Mouse (Mus musculus) layer of hippocampus, postnatal 36 days (tissue): ENCODE measurements around the gene Kmt5b. TPM values are rescaled to one million over a fixed set of nuclear protein-coding genes. Genes with fewer than 3 reads are reported as not detected.

Experiments
- DNase-seq, 2 experiments: peaks; one replicate each; pipeline ENCODE4 v3.0.0; 2022
- total RNA-seq, 2 experiments: library from RNA; stranded (reverse); gene quantifications; 2 replicates each; pipeline ENCODE4 v1.2.3; 2021

Kmt5b gene
- 10 to 100 TPM; 56.6 to 60.1 TPM for total RNA-seq

DNA sequence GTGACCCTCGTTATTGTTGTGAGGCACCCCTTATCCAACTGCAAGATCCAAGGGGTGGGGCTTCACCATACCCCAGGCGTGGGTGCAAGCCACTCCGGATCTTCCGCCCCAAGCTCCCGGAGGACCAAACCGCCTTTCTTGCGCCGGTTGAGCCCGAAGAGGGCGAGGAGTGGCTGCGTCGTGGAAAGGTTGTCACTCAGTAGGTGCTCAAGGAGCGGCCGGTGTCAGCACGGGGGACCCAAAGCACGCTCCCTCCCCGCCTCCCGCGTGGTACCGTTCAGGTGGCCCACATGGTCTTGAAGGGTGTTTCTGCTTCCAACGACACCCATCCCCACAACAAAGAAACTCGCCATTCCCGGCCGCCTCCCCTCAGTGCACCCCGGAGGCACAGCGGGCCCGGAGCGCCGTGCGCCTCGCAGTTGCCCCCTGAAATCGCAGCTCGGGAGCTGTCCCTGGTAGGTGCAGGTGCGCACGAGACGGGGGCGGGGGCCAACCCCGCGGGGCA, at the start of gene Kmt5b:
TSS of gene Kmt5b (plus strand) at position 146 of the 505 bp plus-strand sequence.
- peak; percentile 67 to 69 for DNase-seq

DNA sequence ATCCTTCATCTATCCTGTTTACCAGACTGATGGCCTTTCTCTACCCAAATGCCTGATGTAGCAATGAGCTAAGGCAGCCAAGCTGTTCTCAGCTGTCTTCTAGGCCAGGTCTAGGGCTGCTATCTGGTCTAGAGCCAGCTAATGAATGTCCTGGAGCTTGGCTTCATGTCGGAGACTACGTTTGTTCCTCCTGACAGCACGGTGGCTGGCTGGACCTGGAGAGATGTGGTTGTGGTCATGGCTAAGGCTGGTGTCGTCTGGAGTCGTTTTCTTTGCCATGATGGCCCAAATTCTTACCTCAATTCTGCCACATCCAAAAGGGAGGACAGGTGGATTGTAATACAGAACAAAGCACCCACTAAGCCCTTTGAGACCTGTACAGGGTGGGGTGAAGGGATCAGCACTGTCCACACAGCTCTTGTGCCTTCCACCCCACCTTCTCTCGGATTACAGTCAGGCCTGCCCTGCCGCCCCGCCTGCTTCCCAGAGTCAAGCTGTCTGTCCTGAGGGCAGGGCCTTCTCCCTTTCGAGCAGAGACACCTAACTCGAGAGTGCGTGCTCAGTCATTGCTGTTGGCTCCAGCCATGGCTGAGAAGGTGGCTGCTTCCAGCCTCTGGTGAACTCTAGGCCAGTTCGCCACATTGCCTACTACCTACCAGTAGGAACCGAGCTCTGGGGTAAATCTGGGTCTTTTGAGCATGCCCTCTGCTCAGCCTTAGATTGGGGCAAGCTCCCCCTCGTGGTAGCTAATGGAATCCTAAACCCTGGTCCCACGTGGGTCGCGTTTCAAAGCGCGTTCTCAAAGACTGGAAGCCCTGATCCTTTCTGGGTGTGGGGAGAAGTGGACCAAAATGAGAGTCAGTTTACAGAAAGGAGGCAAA, 48.5 kb upstream of the Kmt5b start:
- DNase-seq: peak; percentile 62 to 70

DNA sequence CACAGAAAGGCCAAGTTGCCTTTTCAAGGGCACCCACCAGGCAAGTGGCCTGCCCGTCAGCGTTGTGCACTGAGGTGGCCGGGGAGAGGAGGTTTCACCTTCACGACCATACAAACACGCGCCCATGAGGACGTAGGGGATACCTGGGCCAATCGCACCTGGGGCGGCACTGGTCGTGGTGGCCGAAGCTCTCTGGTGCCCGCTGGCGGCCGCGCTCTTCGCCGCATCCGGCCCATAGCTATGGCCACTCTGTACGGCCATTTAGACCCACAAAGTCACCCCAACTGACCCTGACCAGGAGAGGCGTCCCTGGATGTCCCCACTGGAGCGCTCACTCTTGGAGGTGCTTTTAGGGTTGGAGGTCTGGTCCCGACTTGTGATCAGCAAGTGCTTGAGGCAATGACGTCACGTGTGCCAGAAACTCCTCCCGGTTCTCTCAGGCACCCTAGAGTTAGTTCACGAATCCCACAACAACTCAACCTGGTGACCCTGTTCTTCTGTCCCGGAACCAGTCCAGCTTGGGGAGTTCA, 47.8 kb upstream of the Kmt5b start:
- peak; percentile 56 to 62 for DNase-seq

DNA sequence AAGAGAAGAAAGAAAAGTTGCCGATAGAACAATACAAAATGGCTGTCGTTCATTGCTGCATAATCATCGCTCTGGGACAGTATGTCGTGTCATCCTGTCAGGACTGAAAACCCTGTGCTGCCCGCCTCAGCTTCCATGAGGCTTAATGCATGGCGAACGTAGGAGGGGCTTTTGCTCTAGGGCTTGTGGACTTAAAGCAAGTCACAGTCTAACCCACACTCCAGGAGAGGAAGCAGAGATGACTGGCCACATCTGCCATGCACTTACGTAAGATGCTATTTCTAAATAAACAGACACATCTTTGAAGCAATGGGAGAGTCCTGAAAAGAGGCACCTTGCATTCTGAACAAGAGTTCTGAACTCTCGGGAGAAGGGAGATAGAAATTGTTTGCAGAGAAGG, 44.1 kb upstream of the Kmt5b start:
- DNase-seq: no peak

DNA sequence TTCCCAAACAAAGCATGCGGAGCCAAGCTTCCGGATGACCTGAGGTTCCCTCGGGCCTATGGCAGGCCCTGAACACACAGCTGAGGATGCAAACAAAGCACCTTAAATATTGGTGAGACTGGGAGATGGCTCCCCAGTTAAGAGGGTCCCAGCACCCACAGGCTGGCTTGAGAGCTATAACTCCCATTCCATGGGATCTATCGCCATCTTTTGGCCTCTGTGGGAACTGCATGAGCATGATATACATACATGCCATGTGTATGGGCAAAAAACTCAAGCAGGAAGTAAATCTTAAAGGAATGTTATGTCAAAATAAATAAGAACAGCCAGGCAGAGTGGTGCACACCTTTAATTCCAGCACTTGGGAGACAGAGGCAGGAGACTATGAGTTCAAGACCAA, 43.3 kb upstream of the Kmt5b start:
- no peak for DNase-seq

DNA sequence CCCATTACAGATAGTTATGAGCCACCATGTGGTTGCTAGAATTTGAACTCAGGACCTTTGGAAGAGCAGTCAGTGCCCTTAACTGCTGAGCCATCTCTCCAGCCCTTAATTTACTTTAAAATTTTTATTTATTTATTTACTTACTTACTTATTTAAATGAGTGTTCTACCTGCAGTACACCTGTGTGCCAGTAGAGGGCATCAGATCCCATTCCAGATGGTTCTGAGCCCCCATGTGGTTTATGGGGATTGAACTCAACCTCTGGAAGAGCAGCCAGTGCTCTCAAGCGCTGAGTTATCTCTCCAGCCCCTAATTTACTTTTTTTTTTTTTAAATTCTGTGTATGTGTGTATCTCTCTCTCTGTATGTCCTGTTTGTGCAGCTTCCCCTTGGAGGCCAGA, 42.4 kb upstream of the Kmt5b start:
- no peak for DNase-seq

DNA sequence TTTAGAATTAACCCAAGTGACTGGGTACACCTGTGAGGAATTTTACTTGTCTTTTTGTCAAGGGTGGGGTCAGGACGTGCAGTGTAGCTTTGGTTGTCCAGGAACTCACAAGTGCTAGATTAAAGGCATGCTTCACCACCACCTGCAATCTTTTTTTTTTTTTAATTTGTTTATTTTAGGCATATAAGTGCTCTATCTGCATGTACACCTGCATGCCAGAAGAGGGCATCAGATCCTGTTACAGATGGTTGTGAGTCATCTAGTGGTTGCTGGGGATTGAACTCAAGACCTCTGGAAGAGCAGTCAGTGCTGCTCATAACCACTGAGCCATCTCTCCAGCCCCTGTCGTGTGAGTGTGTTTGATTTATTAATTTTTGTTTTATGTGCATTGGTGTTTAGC, 38.3 kb upstream of the Kmt5b start:
- no peak for DNase-seq

DNA sequence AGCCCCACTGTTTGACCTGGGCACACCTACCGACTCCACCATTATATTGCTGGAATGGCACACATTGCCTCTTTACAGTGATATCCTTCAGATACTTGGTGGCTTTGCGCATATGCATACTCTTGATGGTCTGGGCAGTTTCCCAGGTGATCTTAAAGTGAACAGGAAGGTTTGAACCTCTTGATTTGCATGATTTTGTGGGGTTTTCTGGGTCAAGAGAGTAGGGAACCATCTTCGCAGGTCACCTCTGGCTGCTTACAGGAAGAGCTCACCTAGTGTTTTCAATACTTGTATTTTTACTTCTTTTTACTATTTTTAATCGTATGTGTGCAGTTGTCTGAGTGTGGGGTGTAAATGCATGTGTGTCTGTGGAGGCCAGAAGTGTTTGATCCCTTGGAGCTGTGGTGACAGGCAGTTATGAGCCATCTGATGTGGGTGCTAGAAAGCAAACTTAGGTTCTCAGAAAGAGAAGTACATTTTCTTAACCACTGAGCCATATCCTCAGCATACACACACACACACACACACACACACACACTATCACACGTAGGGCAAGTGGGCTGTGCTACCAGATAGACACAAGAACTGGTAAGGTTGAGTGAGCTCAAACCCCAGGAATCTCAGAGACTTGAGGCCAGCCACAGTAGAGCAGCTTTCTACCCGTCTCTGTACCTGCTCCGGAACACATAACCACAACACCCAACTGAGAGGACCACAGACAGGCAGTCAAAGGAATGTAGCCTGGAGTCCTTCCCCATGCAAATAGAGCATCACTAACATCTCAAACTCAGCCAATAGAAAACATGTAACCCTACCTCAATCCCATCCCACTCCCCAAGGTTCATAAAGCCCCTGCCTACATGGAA, 36.2 kb upstream of the Kmt5b start:
- no peak for DNase-seq

DNA sequence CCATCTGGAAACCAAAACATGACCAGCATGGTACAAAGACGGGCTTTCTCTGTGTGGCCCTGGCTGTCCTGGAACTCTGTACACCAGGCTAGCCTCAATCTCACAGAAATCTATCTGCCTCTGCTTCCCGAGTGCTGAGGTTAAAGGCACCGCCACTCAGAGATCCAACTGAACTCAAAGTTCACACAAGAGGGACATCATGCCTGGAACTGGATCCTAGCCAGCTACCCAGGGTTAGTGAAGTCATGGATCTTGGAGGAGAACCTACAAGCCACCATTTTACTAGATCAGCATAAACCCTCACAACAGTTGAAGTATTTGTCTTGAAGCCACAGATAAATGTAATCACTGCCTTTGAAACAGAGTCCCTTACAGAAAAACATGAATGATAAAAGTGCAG, 31.2 kb upstream of the Kmt5b start:
- no peak for DNase-seq

DNA sequence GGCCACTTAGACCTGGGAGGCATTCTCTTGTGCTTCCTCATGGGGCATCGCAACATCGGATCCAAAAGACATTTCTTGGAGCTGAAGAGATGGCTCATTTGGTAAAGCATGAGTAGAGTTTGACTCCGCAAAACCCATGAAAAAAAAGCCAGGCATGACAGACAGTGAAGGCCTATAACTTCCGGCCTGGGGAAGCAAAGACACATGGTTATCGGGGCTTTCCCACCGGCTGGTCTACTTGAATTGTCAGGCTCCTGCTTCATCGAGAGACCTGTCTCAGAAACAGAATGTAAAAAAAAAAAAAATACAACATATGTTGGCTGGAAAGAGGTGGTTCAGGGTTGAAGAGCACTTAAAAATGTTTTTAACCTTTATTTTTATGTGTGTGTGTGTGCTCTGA, 27.6 kb upstream of the Kmt5b start:
- DNase-seq: no peak

DNA sequence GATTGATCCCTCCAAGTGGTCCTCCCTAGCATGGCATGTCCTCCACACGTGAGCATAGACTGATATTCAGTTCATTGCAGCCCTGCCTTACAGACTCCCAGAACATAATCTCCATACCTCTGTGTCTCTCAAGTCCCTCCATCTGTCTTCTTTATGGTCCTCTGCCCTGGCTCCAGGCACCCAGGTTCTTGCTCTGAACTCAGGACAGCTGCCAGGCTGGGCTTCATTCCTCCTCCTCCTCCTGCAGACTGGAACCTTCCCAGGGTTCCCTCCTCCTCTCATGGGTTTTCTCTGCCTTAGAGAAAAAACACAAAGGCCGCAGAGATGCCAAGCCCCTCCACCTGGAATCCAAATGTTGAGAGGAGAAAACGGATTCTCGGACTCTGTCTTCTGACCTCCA, 24.5 kb upstream of the Kmt5b start:
- no peak for DNase-seq

DNA sequence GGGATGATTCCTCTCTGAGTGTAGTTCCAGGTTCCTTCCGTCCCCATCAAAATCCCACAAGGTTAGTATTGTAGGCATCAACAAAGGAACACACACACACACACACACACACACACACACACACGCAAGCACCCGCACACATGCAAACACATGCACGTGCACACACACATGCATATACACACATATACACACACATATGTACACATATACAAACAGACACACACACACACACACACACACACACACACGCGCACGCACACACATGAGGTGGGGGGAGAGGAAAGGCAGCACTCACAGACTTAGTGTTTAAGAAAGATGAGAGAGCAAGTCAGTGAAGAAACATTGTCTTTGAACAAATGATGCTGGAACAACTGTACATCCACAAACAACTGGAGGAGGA, 23.9 kb upstream of the Kmt5b start:
- no peak for DNase-seq

DNA sequence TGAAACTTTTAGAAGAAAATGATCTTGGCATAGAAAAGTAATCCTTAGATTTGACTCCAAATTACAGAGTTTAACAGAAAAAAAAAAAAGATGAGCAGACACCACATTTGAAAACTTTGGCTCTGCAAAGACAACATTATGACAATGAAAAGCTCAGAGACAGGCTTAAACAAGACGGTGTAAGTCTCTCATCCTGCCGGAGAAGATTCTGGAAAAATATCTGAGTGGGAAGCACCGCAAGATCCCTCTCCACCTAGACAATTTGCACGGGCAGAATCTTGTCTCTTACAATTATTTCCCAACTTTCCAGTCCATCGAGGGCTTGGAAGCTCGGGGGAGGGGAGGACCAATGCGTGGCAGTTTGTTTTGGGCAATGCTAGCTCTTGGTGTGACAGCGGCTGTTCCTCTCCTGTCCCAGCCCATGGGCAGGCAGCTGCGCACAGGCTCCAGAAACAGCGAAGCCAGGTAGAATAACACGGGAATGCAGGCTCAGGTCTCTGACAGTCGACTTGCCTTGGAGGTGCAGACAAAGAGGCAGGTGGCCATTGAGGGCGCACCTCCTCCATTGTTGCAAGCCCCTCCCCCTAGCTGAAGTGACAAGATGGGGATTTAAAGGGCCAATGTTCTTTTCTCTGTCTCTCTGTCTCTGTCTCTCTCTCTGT, 23.2 kb upstream of the Kmt5b start:
- DNase-seq: peak; percentile 65 to 69

DNA sequence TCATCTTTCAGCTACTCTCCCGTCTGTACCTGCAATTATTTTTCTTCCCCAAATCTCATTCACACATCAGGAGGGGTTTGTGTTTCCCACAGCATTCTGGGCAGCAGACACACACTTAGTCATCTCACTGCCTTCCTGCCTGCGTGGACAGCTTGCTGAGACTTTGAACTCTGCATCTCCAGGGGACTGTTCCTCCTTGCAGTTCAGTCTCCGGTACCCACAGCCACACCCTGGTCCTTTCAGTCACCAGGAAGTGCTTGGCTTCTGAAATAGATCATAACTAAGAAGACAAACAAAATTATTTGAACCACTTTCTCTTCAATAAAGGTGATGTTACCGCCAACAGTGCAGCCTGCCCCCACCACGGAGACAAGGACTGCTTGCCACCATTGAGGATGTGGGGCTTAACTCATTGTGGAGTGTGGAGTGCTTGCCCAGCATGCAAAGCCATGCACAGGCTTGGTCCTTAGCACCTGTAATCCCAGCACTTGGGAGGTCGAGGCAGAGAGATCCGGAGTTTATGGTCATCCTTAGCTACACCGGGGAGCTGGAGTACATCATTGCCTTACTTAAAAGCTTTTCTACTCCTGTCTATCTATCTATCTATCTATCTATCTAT, 14.5 kb upstream of the Kmt5b start:
- no peak for DNase-seq

DNA sequence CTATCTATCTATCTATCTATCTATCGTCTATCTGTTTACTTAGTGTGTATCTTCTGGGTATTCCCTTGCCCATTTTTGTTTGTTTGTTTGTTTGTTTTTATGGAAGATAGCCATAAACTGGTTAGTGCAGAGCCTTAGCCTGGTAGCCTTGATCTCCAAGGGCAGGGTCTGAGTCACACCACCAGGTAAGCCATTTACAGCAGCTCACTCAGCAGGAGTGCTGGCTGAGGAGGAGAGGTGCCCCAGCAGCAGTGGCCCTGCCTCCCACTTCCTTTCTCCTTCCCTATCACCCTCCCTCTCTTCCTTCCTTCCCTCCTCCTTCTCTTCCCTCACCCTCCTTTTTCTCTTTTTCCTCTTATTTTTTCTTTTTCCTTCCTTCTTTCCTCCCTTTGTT, 14.0 kb upstream of the Kmt5b start:
- DNase-seq: no peak

DNA sequence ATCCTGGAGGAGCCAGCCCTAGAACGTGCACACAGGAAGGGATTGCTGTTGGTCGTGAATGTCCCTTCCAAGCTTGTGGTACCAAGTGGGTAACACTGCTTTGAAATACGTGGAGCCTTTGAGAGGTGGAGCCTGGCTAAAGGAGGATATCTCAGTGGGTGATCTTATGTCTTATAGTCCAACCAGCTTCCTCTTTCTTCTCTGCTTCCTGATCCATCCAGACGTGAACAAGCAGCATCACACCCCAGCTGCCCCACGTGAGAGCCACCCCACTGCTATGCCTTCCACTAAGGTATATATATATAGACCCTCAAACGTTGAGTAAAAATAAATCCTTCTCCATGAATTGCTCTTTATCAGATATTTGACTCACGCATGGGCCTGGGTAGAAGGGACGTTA, 13.5 kb upstream of the Kmt5b start:
- no peak for DNase-seq

DNA sequence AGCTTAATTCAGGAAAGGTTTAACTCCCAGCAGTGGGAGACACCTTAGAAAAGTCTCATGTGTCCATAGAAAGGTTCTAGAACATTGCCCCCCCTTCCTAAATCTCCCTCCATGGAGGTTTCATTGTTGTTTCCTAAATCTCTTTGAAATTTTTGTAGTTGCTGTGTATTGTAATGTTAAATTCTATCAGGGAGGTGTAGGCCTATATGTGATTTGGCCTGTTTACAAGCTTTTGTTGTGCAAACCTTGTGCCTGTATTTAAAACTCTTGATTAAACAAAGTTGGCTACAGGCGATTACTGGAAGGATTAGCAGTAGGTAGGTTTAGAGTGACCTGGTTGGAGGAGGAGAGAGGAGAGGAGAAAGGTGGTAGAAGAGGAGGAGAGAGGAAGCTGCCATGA, 9.4 kb upstream of the Kmt5b start:
- DNase-seq: no peak

DNA sequence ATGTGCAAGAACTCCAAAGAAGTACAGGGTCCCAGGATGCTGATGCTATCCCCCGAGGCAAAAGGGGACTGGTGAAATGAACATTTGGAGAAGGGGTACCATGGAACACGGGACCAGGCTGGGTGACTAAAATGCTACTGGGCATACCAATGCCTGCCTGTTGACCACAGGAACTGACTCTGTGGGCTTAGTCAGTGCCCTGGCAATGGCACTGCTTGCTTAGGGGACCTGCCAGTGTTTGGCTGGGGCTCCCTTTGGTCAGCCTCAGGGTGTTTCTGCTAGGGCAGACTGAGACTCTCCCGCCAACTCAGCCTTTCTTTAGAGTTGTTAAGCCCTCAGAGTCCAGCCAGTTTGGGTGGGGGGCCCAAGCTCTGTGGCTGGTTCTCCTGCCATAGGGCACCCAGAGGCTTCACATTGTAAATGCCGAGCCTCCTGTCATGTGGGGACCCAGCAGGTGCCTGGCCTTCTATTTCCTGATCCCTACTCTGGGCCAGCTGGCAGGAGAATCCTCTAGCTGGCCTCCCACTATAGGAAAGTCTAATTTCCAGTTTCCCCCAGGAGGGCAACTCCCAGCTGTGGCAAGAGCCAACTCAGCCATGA, 1.9 kb upstream of the Kmt5b start:
- DNase-seq: no peak

DNA sequence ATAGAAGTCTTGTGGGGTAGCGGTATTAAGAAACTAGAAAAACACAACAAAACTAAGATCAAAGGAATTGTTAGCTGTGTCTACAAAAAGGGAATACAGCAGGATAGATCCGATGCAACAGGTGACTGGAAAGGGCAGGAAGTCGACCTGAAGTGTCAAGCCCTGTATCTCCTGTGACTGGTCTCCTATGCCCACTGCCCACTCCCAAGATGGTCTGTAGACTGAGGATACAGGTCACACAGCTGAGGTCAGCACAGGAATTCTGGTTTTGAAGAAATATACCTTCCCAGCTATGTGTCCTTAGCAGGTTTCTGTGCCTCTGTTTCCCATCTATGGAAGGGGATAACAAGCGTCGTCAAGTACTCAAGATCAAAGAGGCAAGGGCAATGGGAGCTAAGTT, 843 bp upstream of the Kmt5b start:
- no peak for DNase-seq

DNA sequence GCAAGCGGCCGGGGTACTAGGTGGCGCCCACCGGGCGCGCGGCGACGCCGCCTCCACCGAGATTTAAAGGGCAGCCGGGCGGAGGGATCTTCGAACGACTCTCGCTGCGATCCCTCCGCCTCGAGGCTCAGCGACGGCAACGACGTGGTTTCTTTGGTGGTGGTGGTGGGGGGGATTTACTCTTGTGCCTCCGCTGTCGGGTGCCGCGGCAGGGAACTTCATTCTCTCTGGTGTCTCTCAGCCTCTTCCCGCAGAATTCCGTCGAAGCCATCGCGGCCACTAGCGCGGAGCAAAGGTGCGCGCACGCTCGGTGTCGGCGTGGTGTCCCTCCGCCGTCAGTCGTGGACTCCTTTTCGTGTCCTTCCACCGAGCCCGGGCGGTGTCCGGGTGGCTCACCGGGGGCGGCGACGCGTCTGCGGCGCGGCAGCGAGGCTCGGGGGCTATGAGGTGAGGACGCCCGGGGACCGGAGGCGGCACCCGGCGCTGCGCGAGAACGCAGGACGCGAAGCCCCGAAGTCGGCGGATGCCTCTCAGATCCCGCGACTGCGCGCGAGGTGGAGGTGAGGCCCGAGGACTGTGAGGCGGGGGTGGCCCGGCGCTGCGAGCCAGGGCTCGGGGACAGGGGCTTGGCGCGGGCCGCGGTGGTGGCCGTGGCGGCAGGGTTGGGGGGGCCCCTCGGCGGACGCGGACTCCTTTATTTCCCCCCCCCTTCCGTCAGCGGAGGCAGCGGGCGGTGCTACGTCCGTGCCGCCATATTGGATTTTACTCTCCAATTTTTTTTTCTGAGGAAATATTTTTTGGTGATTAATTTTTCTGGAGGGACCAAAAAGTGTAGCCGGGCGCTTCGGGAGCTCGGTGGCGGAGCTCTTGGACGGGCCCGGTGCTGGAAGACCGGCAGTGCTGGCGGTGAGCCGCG, 818 bp downstream of the Kmt5b start:
- peak; percentile 85 to 89 for DNase-seq
